Mouse (Mus musculus) heart, adult 2 months (tissue): ENCODE measurements around the gene Lysmd1. TPM values are rescaled to one million over a fixed set of nuclear protein-coding genes. Genes with fewer than 3 reads are reported as not detected.

Source experiments
- DNase-seq, 2 experiments: peaks; one replicate each; pipeline ENCODE4 v3.0.0; 2021
- H3K27ac ChIP-seq: fragments of 200-600 bp; 2 replicates; pipeline ENCODE4 v1.8.1; 2022
- H3K27me3 ChIP-seq: fragments of 200-500 bp; 2 replicates; pipeline ENCODE4 v1.6.1; 2012; ENCODE audit warnings: mild to moderate bottlenecking, low read length, inconsistent platforms, mixed read lengths; ENCODE audit not compliant: control insufficient read depth, insufficient read depth
- H3K36me3 ChIP-seq: fragments of 200-500 bp; 2 replicates; pipeline ENCODE4 v1.6.1; 2012; ENCODE audit warnings: low read length, inconsistent platforms; ENCODE audit not compliant: control insufficient read depth, insufficient read depth
- H3K4me1 ChIP-seq: fragments of 200-500 bp; 2 replicates; pipeline ENCODE4 v1.6.1; 2011; ENCODE audit warnings: low read length; ENCODE audit not compliant: control insufficient read depth, insufficient read depth
- H3K4me3 ChIP-seq: fragments of 200-600 bp; 2 replicates; pipeline ENCODE4 v1.8.1; 2022
- H3K79me2 ChIP-seq: fragments of 200-500 bp; replicated peaks from 2 replicates; pipeline ENCODE4 v1.6.1; 2012; ENCODE audit warnings: mild to moderate bottlenecking, inconsistent platforms, low read length, moderate library complexity, mixed read lengths; ENCODE audit not compliant: control insufficient read depth, insufficient read depth
- H3K9ac ChIP-seq: fragments of 200-500 bp; 2 replicates; pipeline ENCODE4 v1.6.1; 2012; ENCODE audit warnings: low read depth, mild to moderate bottlenecking, control low read depth, inconsistent platforms, low read length, mixed read lengths
- CTCF ChIP-seq: fragments of 200-600 bp; IDR thresholded peaks from 2 replicates; pipeline ENCODE4 v1.8.1; 2022; ENCODE audit warnings: antibody characterized with exemption, mild to moderate bottlenecking, moderate library complexity
- EP300 ChIP-seq: fragments of 200-500 bp; IDR thresholded peaks from 2 replicates; pipeline ENCODE4 v1.6.1; 2011; ENCODE audit warnings: low read depth, low read length, control low read depth; ENCODE audit not compliant: insufficient read depth
- POLR2A ChIP-seq: fragments of 200-500 bp; IDR thresholded peaks from 2 replicates; pipeline ENCODE4 v1.6.1; 2011; ENCODE audit warnings: mild to moderate bottlenecking, low read depth, low read length, control low read depth; ENCODE audit not compliant: insufficient read depth
- WGBS: fragments of 180-500 bp; shearing (Covaris S2); methylation state at CpG from one replicate; pipeline ENCODE4 v1.1.7; 2018; 5-methylcytosine and 5-hydroxymethylcytosine counted together
- intact Hi-C: fragments of 180-260 bp; cut with DNase I; formaldehyde crosslinking; loops from one replicate; pipeline ENCODE4 v1.15.1; 2025
- polyA plus RNA-seq: library from polyadenylated mRNA; depleted of rRNA; stranded (reverse); fragments of >200 nt; gene quantifications from 2 replicates; pipeline ENCODE4 v1.2.3, GENCODE M21; 2012
- total RNA-seq, 2 experiments: library from RNA; stranded (reverse); gene quantifications; 2 replicates each; pipeline ENCODE4 v1.2.3; 2021

Gene Lysmd1
- total and polyA plus RNA-seq, 3 experiments, result 4.5 to 6.3 (median 5.8) TPM

DNA sequence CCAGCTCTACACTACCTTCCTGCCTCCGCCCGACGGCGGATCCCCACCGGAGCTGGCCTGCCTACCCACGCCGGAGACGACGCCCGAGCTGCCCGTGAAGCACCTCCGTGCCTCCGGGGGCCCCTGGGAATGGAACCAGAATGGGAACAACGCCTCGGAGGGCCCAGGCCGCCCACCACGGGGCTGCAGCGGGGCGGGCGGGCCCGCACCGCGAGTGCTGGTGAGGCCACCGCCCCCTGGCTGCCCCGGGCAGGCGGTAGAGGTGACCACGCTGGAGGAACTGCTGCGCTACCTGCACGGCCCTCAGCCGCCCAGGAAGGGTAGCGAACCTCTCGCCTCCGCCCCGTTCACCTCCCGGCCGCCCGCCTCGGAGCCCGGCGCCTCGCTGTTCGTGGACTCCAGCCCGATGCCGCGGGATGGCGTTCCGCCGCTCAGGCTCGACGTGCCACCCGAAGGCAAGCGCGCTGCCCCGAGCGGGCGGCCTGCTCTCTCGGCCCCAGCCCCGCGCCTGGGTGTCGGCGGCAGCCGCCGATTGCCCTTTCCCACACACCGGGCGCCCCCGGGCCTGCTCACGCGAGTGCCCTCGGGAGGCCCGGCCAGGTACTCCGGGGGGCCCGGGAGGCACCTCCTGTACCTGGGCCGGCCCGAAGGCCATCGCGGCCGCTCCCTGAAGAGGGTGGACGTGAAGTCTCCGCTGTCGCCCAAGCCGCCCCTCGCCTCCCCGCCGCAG, 38.8 kb downstream of the Lysmd1 start:
- no peaks in the 10 kb centered on the region for H3K4me1 ChIP-seq
- H3K27me3 ChIP-seq, result no peaks in the 10 kb centered on the region; the same call in 1 of the 2 replicates
- intact Hi-C loops, result no loop called here
- H3K27ac ChIP-seq, result no peak overlapping the region
- no peaks in the 10 kb centered on the region for H3K79me2 ChIP-seq
- H3K9ac ChIP-seq, result peak overlapping the region; percentile 63; the same call in 1 of the 2 replicates
- TF ChIP-seq POLR2A (no peak), CTCF (no peak)
- H3K36me3 ChIP-seq, result no peaks in the 10 kb centered on the region
- whole genome bisulfite sequencing, result 53% methylated on average over 84 of the region's 84 CpGs
- DNase-seq, result no peak
- peak overlapping the region; percentile 46; the same call in 1 of the 2 replicates for H3K4me3 ChIP-seq

DNA sequence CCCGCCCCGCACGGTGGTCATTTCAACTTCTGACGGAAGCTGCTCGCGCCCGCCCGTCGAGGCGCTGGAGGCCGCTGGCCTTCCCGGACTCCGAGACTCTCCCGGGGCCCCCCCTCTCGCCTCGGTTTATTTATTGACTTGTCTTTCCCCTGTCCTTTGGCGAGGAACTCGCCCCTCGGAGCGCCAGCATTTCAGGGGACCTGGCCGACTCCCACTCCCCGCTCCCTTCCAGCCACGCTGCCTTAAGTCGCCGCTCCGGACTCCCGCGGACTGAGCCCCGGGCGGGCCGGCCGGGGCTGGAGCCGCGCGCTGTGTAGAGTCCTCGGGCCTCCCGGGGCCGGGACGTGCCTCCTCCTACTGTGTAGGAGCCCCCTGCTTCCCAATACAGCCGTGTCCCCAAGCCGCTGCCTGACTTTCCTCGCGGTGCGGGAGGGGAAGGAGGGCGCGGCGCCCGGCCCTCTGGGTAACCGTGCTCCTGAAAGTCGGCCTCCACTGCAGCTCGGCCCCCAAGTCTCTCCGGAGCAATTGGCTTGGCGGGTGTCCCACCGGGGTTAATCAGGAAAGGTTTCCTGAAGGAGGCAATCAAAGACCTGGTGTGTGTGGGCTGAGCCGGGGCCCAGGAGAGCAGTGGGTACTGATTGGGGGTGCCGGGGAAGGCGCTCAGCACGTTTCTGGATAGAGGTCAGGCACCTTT, 39.5 kb downstream of the Lysmd1 start:
- H3K4me3 ChIP-seq, result peak overlapping the region; percentile 46
- H3K27ac ChIP-seq, result no peak overlapping the region
- H3K4me1 ChIP-seq, result no peaks in the 10 kb centered on the region
- peak; percentile 29 to 55 for DNase-seq
- intact Hi-C loops, result no loop called here
- WGBS, result 15% methylated on average over 52 of the region's 58 CpGs
- H3K79me2 ChIP-seq, result no peaks in the 10 kb centered on the region
- TF ChIP-seq CTCF (no peak), POLR2A (no peak), EP300 (no peak)
- no peaks in the 10 kb centered on the region; the same call in 1 of the 2 replicates for H3K27me3 ChIP-seq
- H3K9ac ChIP-seq, result peak overlapping the region; percentile 63
- H3K36me3 ChIP-seq, result no peaks in the 10 kb centered on the region

GRCm38 (mm10) chr3:95174011-95174592, 40.2 kb downstream of the Lysmd1 start:
- H3K27ac ChIP-seq, result no peak overlapping the region
- TF ChIP-seq EP300, result 0 out of 2 replicates have a peak, but pooled peaks have one; percentile 55
- TF ChIP-seq POLR2A, result no peak
- TF ChIP-seq CTCF, result no peak; the same call in 1 of the 2 replicates
- no peaks in the 10 kb centered on the region for H3K36me3 ChIP-seq
- no peak overlapping the region for H3K9ac ChIP-seq
- intact Hi-C loops, result loop anchor here (1.0 kb wide), 1 partner anchor 32 kb away; the partner anchor contains the start of gene Tnfaip8l2
- no peaks in the 10 kb centered on the region for H3K79me2 ChIP-seq
- no peaks in the 10 kb centered on the region for H3K4me1 ChIP-seq
- H3K27me3 ChIP-seq, result no peaks in the 10 kb centered on the region; the same call in 1 of the 2 replicates
- peak; percentile 86 to 91 for DNase-seq
- peak overlapping the region; percentile 46 for H3K4me3 ChIP-seq
- WGBS, result 9% methylated on average over 16 of the region's 16 CpGs

- no peaks in the 10 kb centered on the region for H3K36me3 ChIP-seq
- intact Hi-C loops, result no loop called here
- TF ChIP-seq POLR2A, result no peak
- no peak for TF ChIP-seq EP300
- TF ChIP-seq CTCF, result no peak
- no peaks in the 10 kb centered on the region for H3K79me2 ChIP-seq
- H3K4me3 ChIP-seq, result no peak overlapping the region
- no peak for DNase-seq
- no peak overlapping the region for H3K27ac ChIP-seq
- no peaks in the 10 kb centered on the region; the same call in 1 of the 2 replicates for H3K27me3 ChIP-seq
- H3K9ac ChIP-seq, result no peak overlapping the region
- no peaks in the 10 kb centered on the region for H3K4me1 ChIP-seq
- WGBS, result 73% methylated on average over 3 of the region's 3 CpGs
Measured at GRCm38 (mm10) chr3:95176500-95176899, 42.6 kb downstream of the Lysmd1 start.

DNA sequence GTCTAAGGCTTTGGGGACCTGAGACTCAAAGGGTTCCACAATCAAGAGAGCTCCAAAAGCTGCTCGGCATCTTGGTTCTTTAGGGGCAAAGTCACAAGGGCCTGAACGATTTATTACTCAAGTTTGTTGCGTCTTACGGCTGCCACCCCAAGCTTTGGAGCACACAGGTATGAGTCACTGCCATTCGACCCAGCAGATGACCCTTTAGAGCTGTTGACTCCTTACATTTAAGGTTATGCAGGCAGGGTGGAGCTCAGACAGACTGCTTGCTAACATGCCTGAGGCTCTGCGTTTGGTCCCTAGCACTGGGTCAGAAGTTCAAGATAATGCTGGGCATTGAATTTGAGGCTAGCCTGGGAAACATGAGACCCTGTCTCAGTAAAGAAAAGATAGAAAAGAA, 43.7 kb downstream of the Lysmd1 start:
- Histone ChIP-seq H3K36me3 (no peaks in the 10 kb centered on the region), H3K27ac (no peak overlapping the region), H3K4me1 (no peaks in the 10 kb centered on the region), H3K9ac (no peak overlapping the region), H3K27me3 (no peaks in the 10 kb centered on the region; the same call in 1 of the 2 replicates), H3K79me2 (no peaks in the 10 kb centered on the region), H3K4me3 (no peak overlapping the region)
- 69% methylated on average over 6 of the region's 6 CpGs for WGBS
- DNase-seq, result no peak
- TF ChIP-seq POLR2A (no peak), EP300 (no peak), CTCF (no peak)
- intact Hi-C loops, result no loop called here

DNA sequence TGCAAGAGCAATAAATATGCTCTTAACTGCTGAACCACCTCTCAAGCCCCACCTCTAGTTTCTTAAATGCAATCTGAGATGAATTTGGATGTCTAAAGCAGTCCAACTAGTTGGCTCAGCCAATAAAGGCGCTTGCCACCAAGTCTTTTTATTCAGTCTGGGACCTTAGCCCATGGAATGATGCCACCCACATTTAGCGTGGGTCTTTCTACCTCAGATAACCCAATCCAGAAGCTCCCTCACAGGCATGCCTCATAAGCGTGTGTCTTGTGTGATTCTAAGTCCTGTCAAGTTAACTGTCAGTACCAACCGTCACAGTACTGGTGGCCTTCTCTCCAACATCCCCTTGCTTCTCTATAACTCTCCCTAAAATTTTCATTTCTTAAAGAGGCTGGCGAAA, 45.1 kb downstream of the Lysmd1 start:
- 83% methylated on average over 5 of the region's 5 CpGs for WGBS
- intact Hi-C loops, result no loop called here
- no peak overlapping the region for H3K27ac ChIP-seq

More for the DNA sequence above, 45.1 kb downstream of the Lysmd1 start:
- Histone ChIP-seq H3K36me3 (no peaks in the 10 kb centered on the region), H3K4me1 (no peaks in the 10 kb centered on the region), H3K9ac (no peak overlapping the region), H3K79me2 (no peaks in the 10 kb centered on the region), H3K27me3 (no peaks in the 10 kb centered on the region), H3K4me3 (no peak overlapping the region)
- TF ChIP-seq EP300, result no peak
- no peak for TF ChIP-seq POLR2A
- no peak for TF ChIP-seq CTCF
- DNase-seq, result no peak
